Mouse (Mus musculus) stomach, postnatal 0 days (tissue): ENCODE results near the gene Stk4.

Experiments
- CTCF ChIP-seq: IDR thresholded peaks from 2 replicates; pipeline ENCODE4 v1.5.1; 2016; ENCODE audit warnings: antibody characterized with exemption, low read depth, mild to moderate bottlenecking, moderate library complexity
- EP300 ChIP-seq: optimal IDR thresholded peaks from 2 replicates; pipeline ENCODE3; 2016; ENCODE audit warnings: antibody characterized with exemption

GRCm38 (mm10) chr2:164194959-164195630, 125.0 kb downstream of the Stk4 start:
- TF ChIP-seq CTCF, result no peak
- TF ChIP-seq EP300, result no peak
